Mouse (Mus musculus) liver, embryonic 12.5 days (tissue): ENCODE measurements around the gene Ndufs5. TPM values are rescaled to one million over a fixed set of nuclear protein-coding genes. Genes with fewer than 3 reads are reported as not detected.
A peak's percentile ranks its signal among the peaks of the same experiment; 100 is the strongest.

Experiments used
- ATAC-seq: fragments of 200-750 bp; cut with Nextera tagmentation; 2 replicates; pipeline ENCODE4 v1.8.0; 2017; ENCODE audit warnings: moderate number of reproducible peaks, mild to moderate bottlenecking, moderate library complexity
- H3K27ac ChIP-seq: fragments of 300-500 bp; sonication (generic); 2 replicates; pipeline ENCODE4 v1.5.1; 2016; ENCODE audit warnings: mild to moderate bottlenecking
- H3K27me3 ChIP-seq: fragments of 300-500 bp; sonication (generic); replicated peaks from 2 replicates; pipeline ENCODE4 v1.6.1; 2016; ENCODE audit warnings: mild to moderate bottlenecking, moderate library complexity
- H3K36me3 ChIP-seq: fragments of 300-500 bp; sonication (generic); 2 replicates; pipeline ENCODE4 v1.6.1; 2016; ENCODE audit warnings: mild to moderate bottlenecking, moderate library complexity
- H3K4me1 ChIP-seq: fragments of 300-500 bp; sonication (generic); 2 replicates; pipeline ENCODE4 v1.6.1; 2016
- H3K4me2 ChIP-seq: fragments of 300-500 bp; sonication (generic); 2 replicates; pipeline ENCODE4 v1.6.1; 2016; ENCODE audit warnings: mild to moderate bottlenecking, moderate library complexity
- H3K4me3 ChIP-seq: fragments of 300-500 bp; sonication (generic); 2 replicates; pipeline ENCODE4 v1.5.1; 2016; ENCODE audit warnings: mild to moderate bottlenecking, moderate library complexity
- H3K9ac ChIP-seq: fragments of 300-500 bp; sonication (generic); 2 replicates; pipeline ENCODE4 v1.6.1; 2016; ENCODE audit warnings: mild to moderate bottlenecking, moderate library complexity
- H3K9me3 ChIP-seq: fragments of 300-500 bp; sonication (generic); replicated peaks from 2 replicates; pipeline ENCODE4 v1.6.1; 2016; ENCODE audit warnings: mild to moderate bottlenecking, moderate library complexity
- WGBS: fragments of 180-500 bp; shearing (Covaris S2); methylation state at CpG from one replicate; pipeline ENCODE4 v1.1.7; 2016; ENCODE audit not compliant: insufficient replicate concordance; 5-methylcytosine and 5-hydroxymethylcytosine counted together
- polyA plus RNA-seq: library from polyadenylated mRNA; unstranded; fragments of >200 nt; fragmentation: Nextera tagmentation; extraction: Ambion mirVana; gene quantifications from 2 replicates; pipeline ENCODE4 v1.2.1, GENCODE M21; 2016

Gene Ndufs5
- polyA plus RNA-seq, 1 experiment from 2014 or later: 227 TPM

DNA sequence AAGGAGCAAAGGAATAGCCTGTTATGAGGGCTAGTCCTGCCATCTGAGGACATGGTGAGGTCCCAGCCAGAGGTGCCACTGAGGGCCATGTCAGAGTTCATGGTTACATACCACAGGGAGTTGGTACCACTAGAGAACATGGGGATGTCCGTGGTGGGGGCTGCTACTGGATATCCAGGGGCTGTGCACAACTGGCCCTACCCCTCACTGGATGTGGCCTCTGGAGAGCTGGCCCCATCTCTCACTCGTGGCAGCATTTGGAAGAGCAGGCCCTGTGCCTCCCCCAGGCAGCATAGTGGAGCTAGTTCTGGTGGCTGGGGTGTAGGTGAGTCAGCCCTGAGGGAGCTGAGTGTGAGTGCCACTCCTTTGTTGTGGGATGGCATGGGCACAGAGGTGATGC is 14.9 kb upstream of the Ndufs5 start:
- H3K4me2 ChIP-seq: no peak overlapping the region
- no peak overlapping the region for H3K9ac ChIP-seq
- no peaks in the 10 kb centered on the region for H3K27me3 ChIP-seq
- no peaks in the 10 kb centered on the region for H3K4me1 ChIP-seq
- WGBS: 77% methylated on average over 2 of the region's 2 CpGs
- peaks cover 45% of the 10 kb centered on the region for H3K36me3 ChIP-seq
- no peak overlapping the region for H3K4me3 ChIP-seq
- ATAC-seq: 0 out of 2 replicates have a peak, but pooled peaks have one; percentile 18
- no peaks in the 10 kb centered on the region for H3K9me3 ChIP-seq
- no peak overlapping the region for H3K27ac ChIP-seq

DNA sequence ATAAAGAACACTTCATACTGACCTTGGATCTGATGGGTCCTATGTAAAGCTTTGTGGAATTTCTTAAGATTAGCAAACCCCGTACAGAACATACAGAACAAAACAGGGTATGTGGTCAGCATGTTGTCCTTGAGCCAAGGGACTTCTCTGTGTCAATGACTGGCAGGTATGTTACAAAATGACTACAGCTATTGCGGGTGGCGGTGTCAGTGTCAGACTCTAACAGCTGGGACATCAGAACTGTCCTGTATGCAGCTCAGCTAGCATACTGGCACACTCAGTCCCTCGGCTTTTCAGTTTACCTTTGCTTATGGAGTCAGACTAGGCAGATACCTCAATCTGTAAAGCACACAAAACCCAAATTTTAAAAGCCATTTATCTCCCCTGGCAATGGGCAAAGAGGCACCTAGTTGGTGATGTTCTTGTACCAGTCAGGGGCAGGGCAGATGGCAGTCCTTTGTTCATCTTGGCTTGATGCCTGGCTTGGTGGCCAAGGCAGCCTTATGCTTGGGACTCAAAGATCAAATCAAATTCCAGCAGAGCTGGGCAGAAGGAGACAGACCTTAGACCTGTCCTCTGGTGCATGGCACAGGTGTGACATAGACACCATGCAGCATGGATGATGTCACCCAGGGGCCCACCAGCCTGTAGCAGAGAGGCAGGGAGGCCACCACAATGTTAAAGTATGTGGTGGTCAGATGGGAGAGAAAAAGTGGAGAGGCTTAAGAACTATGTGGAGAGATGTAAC is 14.3 kb upstream of the Ndufs5 start:
- no peaks in the 10 kb centered on the region for H3K4me1 ChIP-seq
- no peak overlapping the region for H3K9ac ChIP-seq
- H3K9me3 ChIP-seq: no peaks in the 10 kb centered on the region
- H3K4me3 ChIP-seq: no peak overlapping the region
- H3K27me3 ChIP-seq: no peaks in the 10 kb centered on the region
- no peak overlapping the region for H3K27ac ChIP-seq
- WGBS: 83% methylated on average over 4 of the region's 4 CpGs
- peak; percentile 27; the same call in 1 of the 2 replicates for ATAC-seq
- H3K36me3 ChIP-seq: peaks cover 41% of the 10 kb centered on the region
- H3K4me2 ChIP-seq: no peak overlapping the region

GRCm38 (mm10) chr4:123721761-123722160 is 3.8 kb upstream of the Ndufs5 start:
- Histone ChIP-seq H3K27me3 (no peaks in the 10 kb centered on the region), H3K4me1 (peaks cover 13% of the 10 kb centered on the region), H3K36me3 (no peaks in the 10 kb centered on the region), H3K27ac (no peak overlapping the region), H3K4me3 (no peak overlapping the region), H3K4me2 (no peak overlapping the region), H3K9ac (no peak overlapping the region), H3K9me3 (no peaks in the 10 kb centered on the region)
- 81% methylated on average over 4 of the region's 4 CpGs for WGBS
- ATAC-seq: no peak

GRCm38 (mm10) chr4:123718434-123718780 is 405 bp upstream of the Ndufs5 start:
- peak; percentile 38 for ATAC-seq

DNA sequence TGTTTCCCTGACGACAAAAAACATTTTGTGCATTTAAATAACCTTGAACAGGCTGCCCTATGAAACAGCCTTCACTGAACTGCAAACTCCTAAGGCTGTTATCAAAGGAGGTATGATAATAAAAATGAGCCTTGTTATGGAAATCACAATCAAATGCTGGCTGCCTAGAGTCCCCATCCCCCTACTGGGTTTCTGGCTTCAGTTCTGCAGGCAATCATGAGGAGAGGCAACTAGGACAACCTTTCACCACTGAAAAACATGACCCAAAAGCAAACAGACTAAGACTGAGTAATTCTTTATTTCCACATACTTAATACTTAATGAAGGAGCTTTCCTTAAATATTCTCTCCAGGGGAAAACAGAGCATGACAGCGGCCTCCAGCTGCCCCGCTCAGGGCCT is 5.6 kb downstream of the Ndufs5 start:
- WGBS: 80% methylated on average over 3 of the region's 3 CpGs
- Histone ChIP-seq H3K27me3 (no peaks in the 10 kb centered on the region), H3K27ac (no peak overlapping the region), H3K4me3 (no peak overlapping the region), H3K9ac (no peak overlapping the region), H3K4me1 (peaks cover 9% of the 10 kb centered on the region), H3K9me3 (no peaks in the 10 kb centered on the region), H3K36me3 (peaks cover 35% of the 10 kb centered on the region), H3K4me2 (no peak overlapping the region)
- no peak for ATAC-seq

More at GRCm38 (mm10) chr4:123718434-123718780, 405 bp upstream of the Ndufs5 start:
- Histone ChIP-seq H3K9ac (peak overlapping the region; percentile 89), H3K4me3 (peak overlapping the region; percentile 91), H3K27me3 (no peaks in the 10 kb centered on the region), H3K9me3 (no peaks in the 10 kb centered on the region), H3K4me2 (peak overlapping the region; percentile 82), H3K36me3 (peaks cover 23% of the 10 kb centered on the region), H3K27ac (peak overlapping the region; percentile 90), H3K4me1 (peaks cover 17% of the 10 kb centered on the region)
- WGBS: 17% methylated on average over 7 of the region's 7 CpGs

DNA sequence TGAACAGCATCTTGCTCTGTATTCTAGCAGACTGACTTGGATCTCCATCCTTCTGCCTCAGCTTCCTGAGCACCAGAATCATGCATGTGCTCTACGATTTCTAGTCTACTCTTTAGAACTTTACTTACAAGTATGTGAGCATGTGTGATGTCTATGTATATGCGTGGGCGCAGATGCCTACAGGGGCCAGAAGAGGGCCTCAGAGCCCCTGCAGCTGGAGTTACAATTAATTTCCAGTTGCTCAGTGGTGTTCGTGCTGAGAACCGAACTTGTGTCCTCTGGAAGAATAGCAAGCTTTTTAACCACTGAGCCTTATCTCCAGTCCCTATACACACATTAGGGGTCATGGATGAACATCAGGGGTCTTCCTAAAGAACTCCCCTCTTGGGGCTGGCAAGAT is 10.7 kb downstream of the Ndufs5 start:
- Histone ChIP-seq H3K9me3 (no peaks in the 10 kb centered on the region), H3K4me2 (no peak overlapping the region), H3K4me3 (no peak overlapping the region), H3K4me1 (no peaks in the 10 kb centered on the region), H3K27ac (no peak overlapping the region), H3K27me3 (peaks cover 5% of the 10 kb centered on the region), H3K9ac (no peak overlapping the region), H3K36me3 (peaks cover 7% of the 10 kb centered on the region)
- ATAC-seq: no peak
- WGBS: 78% methylated on average over 5 of the region's 5 CpGs

- H3K4me3 ChIP-seq: no peak overlapping the region
- H3K4me2 ChIP-seq: no peak overlapping the region
- H3K9me3 ChIP-seq: no peaks in the 10 kb centered on the region
- WGBS: 69% methylated on average over 2 of the region's 2 CpGs
- no peaks in the 10 kb centered on the region for H3K36me3 ChIP-seq
- no peak overlapping the region for H3K9ac ChIP-seq
- no peak for ATAC-seq
- no peak overlapping the region for H3K27ac ChIP-seq
- H3K4me1 ChIP-seq: no peaks in the 10 kb centered on the region
- peaks cover 5% of the 10 kb centered on the region for H3K27me3 ChIP-seq
Measured at GRCm38 (mm10) chr4:123705340-123705739, 12.7 kb downstream of the Ndufs5 start.

- H3K27ac ChIP-seq: no peak overlapping the region
Measured at GRCm38 (mm10) chr4:123693384-123693783, 24.6 kb downstream of the Ndufs5 start.

DNA sequence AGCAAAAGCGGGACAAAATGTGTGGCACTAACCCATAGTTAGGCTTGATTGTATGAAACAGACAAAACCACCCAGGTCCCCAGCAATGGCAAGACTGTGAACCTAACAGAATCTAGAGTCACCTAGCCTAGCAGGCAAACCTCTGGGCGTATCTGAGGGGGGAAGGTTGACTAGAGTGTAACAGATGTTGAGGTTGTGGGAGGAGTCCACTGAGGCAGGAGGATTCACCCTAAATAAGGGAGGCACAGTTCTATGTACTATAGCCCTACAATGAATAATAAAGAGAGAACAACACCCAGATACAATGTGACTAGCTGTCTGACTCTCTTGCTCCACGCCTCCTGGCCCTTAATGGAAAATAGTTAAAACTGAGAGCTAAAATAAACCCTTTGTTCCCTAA is 25.9 kb downstream of the Ndufs5 start:
- H3K9ac ChIP-seq: no peak overlapping the region
- no peak overlapping the region for H3K4me3 ChIP-seq
- no peak for ATAC-seq
- H3K9me3 ChIP-seq: no peaks in the 10 kb centered on the region
- H3K4me1 ChIP-seq: peaks cover under 1% of the 10 kb centered on the region; the same call in 1 of the 2 replicates
- H3K36me3 ChIP-seq: no peaks in the 10 kb centered on the region
- no peak overlapping the region for H3K4me2 ChIP-seq
- no peak overlapping the region for H3K27ac ChIP-seq
- peaks cover 27% of the 10 kb centered on the region for H3K27me3 ChIP-seq
- 61% methylated on average over 3 of the region's 3 CpGs for WGBS

More at GRCm38 (mm10) chr4:123693384-123693783, 24.6 kb downstream of the Ndufs5 start:
- H3K4me2 ChIP-seq: no peak overlapping the region
- H3K9ac ChIP-seq: no peak overlapping the region
- no peaks in the 10 kb centered on the region for H3K36me3 ChIP-seq
- WGBS: 73% methylated on average over 12 of the region's 12 CpGs
- ATAC-seq: no peak
- H3K4me3 ChIP-seq: no peak overlapping the region
- peaks cover 16% of the 10 kb centered on the region for H3K27me3 ChIP-seq
- H3K9me3 ChIP-seq: no peaks in the 10 kb centered on the region
- H3K4me1 ChIP-seq: no peaks in the 10 kb centered on the region

DNA sequence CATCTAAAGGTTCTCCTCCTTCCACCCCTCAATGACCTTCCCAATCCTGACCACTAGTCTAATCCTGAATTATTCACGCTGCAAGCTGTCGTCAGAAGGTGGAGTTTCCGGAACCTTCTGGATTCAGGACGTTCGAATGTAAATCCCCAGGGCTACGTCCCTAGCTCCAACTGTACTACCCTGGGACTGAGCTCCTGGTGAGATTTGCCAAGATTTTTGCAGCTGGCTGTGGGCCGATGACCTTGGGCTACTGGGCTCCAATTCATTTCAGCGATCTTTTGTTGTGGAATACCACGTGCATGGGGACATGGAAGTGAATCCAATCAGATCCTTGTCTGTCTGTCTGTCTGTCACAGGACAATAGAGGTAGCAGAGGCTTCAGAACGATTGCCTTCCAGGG is 27.7 kb downstream of the Ndufs5 start:
- H3K9ac ChIP-seq: no peak overlapping the region
- H3K27ac ChIP-seq: no peak overlapping the region
- ATAC-seq: no peak
- no peaks in the 10 kb centered on the region for H3K36me3 ChIP-seq
- peaks cover 45% of the 10 kb centered on the region for H3K27me3 ChIP-seq
- no peak overlapping the region for H3K4me2 ChIP-seq
- no peak overlapping the region for H3K4me3 ChIP-seq
- H3K4me1 ChIP-seq: peaks cover 10% of the 10 kb centered on the region; the same call in 1 of the 2 replicates
- 71% methylated on average over 10 of the region's 10 CpGs for WGBS
- no peaks in the 10 kb centered on the region for H3K9me3 ChIP-seq

- ATAC-seq: peak; percentile 61
- peak overlapping the region; percentile 64 for H3K9ac ChIP-seq
- peak overlapping the region; percentile 92 for H3K4me2 ChIP-seq
- no peaks in the 10 kb centered on the region for H3K36me3 ChIP-seq
- H3K4me1 ChIP-seq: peaks cover 10% of the 10 kb centered on the region; the same call in 1 of the 2 replicates
- H3K4me3 ChIP-seq: peak overlapping the region; percentile 64
- no peaks in the 10 kb centered on the region for H3K9me3 ChIP-seq
- no peak overlapping the region for H3K27ac ChIP-seq
- under 1% methylated on average over 36 of the region's 89 CpGs for WGBS
- H3K27me3 ChIP-seq: peaks cover 68% of the 10 kb centered on the region
Measured at GRCm38 (mm10) chr4:123687025-123687781, 30.8 kb downstream of the Ndufs5 start.

- H3K4me2 ChIP-seq: peak overlapping the region; percentile 92
- peaks cover 73% of the 10 kb centered on the region for H3K27me3 ChIP-seq
- ATAC-seq: peak; percentile 23; the same call in 1 of the 2 replicates
- H3K27ac ChIP-seq: no peak overlapping the region
- no peaks in the 10 kb centered on the region for H3K36me3 ChIP-seq
- peak overlapping the region; percentile 64 for H3K4me3 ChIP-seq
- peak overlapping the region; percentile 64 for H3K9ac ChIP-seq
- peaks cover 10% of the 10 kb centered on the region; the same call in 1 of the 2 replicates for H3K4me1 ChIP-seq
- no peaks in the 10 kb centered on the region for H3K9me3 ChIP-seq
- 2% methylated on average over 56 of the region's 56 CpGs for WGBS
Measured at GRCm38 (mm10) chr4:123686368-123687024, 31.5 kb downstream of the Ndufs5 start.
